Mouse (Mus musculus): ENCODE measurements around the gene Nek6. TPM values are rescaled to one million over a fixed set of nuclear protein-coding genes. Genes with fewer than 3 reads are reported as not detected.
A peak's percentile ranks its signal among the peaks of the same experiment; 100 is the strongest.

Nek6 gene
- polyA plus RNA-seq, 1 experiment: 25.6 TPM

- H3K4me3 ChIP-seq: no peak overlapping the region
- TF ChIP-seq MYOD1 (IDR thresholded peaks at IDR 0.05; ENCODE audit: control insufficient read depth in 1 of 3, insufficient read length in 2 of 3, low read depth in 2 of 3) (no peak), E2F4 (IDR thresholded peaks at IDR 0.05; ENCODE audit: insufficient read depth) (no peak), POLR2A (IDR thresholded peaks at IDR 0.05; ENCODE audit: insufficient read length, low read depth) (no peak), USF1 (IDR thresholded peaks at IDR 0.05; ENCODE audit: low read depth) (no peak), POLR2AphosphoS2 (IDR thresholded peaks at IDR 0.05; ENCODE audit: insufficient read length, low read depth) (no peak), MAX (IDR thresholded peaks at IDR 0.05; ENCODE audit: low read depth) (no peak), REST (IDR thresholded peaks at IDR 0.05; ENCODE audit: insufficient read depth, insufficient read length) (no peak), TCF12 (IDR thresholded peaks at IDR 0.05; ENCODE audit: insufficient read depth, poor library complexity, severe bottlenecking) (no peak), SRF (IDR thresholded peaks at IDR 0.05; ENCODE audit: control insufficient read depth, insufficient read length, low read depth) (no peak), MYOG (IDR thresholded peaks at IDR 0.05; ENCODE audit: control insufficient read depth in 1 of 3, insufficient read depth in 1 of 3, insufficient read length in 2 of 3, low read depth in 2 of 3) (no peak), TCF3 (IDR thresholded peaks at IDR 0.05; ENCODE audit: insufficient read length, low read depth) (no peak), CEBPB (IDR thresholded peaks at IDR 0.05; ENCODE audit: insufficient read depth, poor library complexity, severe bottlenecking) (no peak)
- no peak overlapping the region for H3ac ChIP-seq (ENCODE audit: control insufficient read depth, insufficient read length)
- H3K4me2 ChIP-seq (ENCODE audit: low read depth): peak overlapping the region; percentile 41
- H3K27me3 ChIP-seq (ENCODE audit: control insufficient read depth, insufficient read depth, insufficient read length): no peaks in the 10 kb centered on the region
- no peaks in the 10 kb centered on the region for H3K36me3 ChIP-seq (ENCODE audit: control insufficient read depth, insufficient read depth)
- H3K79me2 ChIP-seq (ENCODE audit: control insufficient read depth, insufficient read depth): peaks cover 30% of the 10 kb centered on the region
Observed at GRCm38 (mm10) chr2:38533767-38534166, 22.3 kb downstream of the Nek6 start.

- no peak overlapping the region for H3ac ChIP-seq (ENCODE audit: control insufficient read depth, insufficient read length)
- no peaks in the 10 kb centered on the region for H3K27me3 ChIP-seq (ENCODE audit: control insufficient read depth, insufficient read depth, insufficient read length)
- no peak overlapping the region for H3K4me2 ChIP-seq (ENCODE audit: low read depth)
- no peak overlapping the region for H3K4me3 ChIP-seq
- H3K79me2 ChIP-seq (ENCODE audit: control insufficient read depth, insufficient read depth): peaks cover 24% of the 10 kb centered on the region
- TF ChIP-seq CEBPB (IDR thresholded peaks at IDR 0.05; ENCODE audit: insufficient read depth, poor library complexity, severe bottlenecking) (no peak), MAX (IDR thresholded peaks at IDR 0.05; ENCODE audit: low read depth) (no peak), E2F4 (IDR thresholded peaks at IDR 0.05; ENCODE audit: insufficient read depth) (no peak), USF1 (IDR thresholded peaks at IDR 0.05; ENCODE audit: low read depth) (no peak), SRF (IDR thresholded peaks at IDR 0.05; ENCODE audit: control insufficient read depth, insufficient read length, low read depth) (no peak), MYOG (IDR thresholded peaks at IDR 0.05; ENCODE audit: control insufficient read depth in 1 of 3, insufficient read depth in 1 of 3, insufficient read length in 2 of 3, low read depth in 2 of 3) (no peak), POLR2A (IDR thresholded peaks at IDR 0.05; ENCODE audit: insufficient read length, low read depth) (no peak), REST (IDR thresholded peaks at IDR 0.05; ENCODE audit: insufficient read depth, insufficient read length) (no peak), MYOD1 (IDR thresholded peaks at IDR 0.05; ENCODE audit: control insufficient read depth in 1 of 3, insufficient read length in 2 of 3, low read depth in 2 of 3) (no peak), TCF12 (IDR thresholded peaks at IDR 0.05; ENCODE audit: insufficient read depth, poor library complexity, severe bottlenecking) (no peak), POLR2AphosphoS2 (IDR thresholded peaks at IDR 0.05; ENCODE audit: insufficient read length, low read depth) (no peak)
- H3K36me3 ChIP-seq (ENCODE audit: control insufficient read depth, insufficient read depth): no peaks in the 10 kb centered on the region
Observed at GRCm38 (mm10) chr2:38534241-38534940, 22.9 kb downstream of the Nek6 start.

GRCm38 (mm10) chr2:38535051-38535450, 23.6 kb downstream of the Nek6 start:
- Histone ChIP-seq H3ac (ENCODE audit: control insufficient read depth, insufficient read length) (no peak overlapping the region), H3K4me3 (no peak overlapping the region), H3K79me2 (ENCODE audit: control insufficient read depth, insufficient read depth) (peaks cover 18% of the 10 kb centered on the region), H3K36me3 (ENCODE audit: control insufficient read depth, insufficient read depth) (no peaks in the 10 kb centered on the region), H3K4me2 (ENCODE audit: low read depth) (no peak overlapping the region), H3K27me3 (ENCODE audit: control insufficient read depth, insufficient read depth, insufficient read length) (no peaks in the 10 kb centered on the region)
- no peak for TF ChIP-seq REST (IDR thresholded peaks at IDR 0.05; ENCODE audit: insufficient read depth, insufficient read length)
- no peak for TF ChIP-seq POLR2A (IDR thresholded peaks at IDR 0.05; ENCODE audit: insufficient read length, low read depth)
- no peak for TF ChIP-seq USF1 (IDR thresholded peaks at IDR 0.05; ENCODE audit: low read depth)
- no peak for TF ChIP-seq TCF12 (IDR thresholded peaks at IDR 0.05; ENCODE audit: insufficient read depth, poor library complexity, severe bottlenecking)
- TF ChIP-seq MYOD1 (IDR thresholded peaks at IDR 0.05; ENCODE audit: control insufficient read depth in 1 of 3, insufficient read length in 2 of 3, low read depth in 2 of 3): no peak
- no peak for TF ChIP-seq SRF (IDR thresholded peaks at IDR 0.05; ENCODE audit: control insufficient read depth, insufficient read length, low read depth)
- TF ChIP-seq POLR2AphosphoS2 (IDR thresholded peaks at IDR 0.05; ENCODE audit: insufficient read length, low read depth): no peak
- TF ChIP-seq TCF3 (IDR thresholded peaks at IDR 0.05; ENCODE audit: insufficient read length, low read depth): no peak
- TF ChIP-seq MYOG (IDR thresholded peaks at IDR 0.05; ENCODE audit: control insufficient read depth in 1 of 3, insufficient read depth in 1 of 3, insufficient read length in 2 of 3, low read depth in 2 of 3): no peak
- TF ChIP-seq CEBPB (IDR thresholded peaks at IDR 0.05; ENCODE audit: insufficient read depth, poor library complexity, severe bottlenecking): no peak
- TF ChIP-seq E2F4 (IDR thresholded peaks at IDR 0.05; ENCODE audit: insufficient read depth): no peak
- no peak for TF ChIP-seq MAX (IDR thresholded peaks at IDR 0.05; ENCODE audit: low read depth)

GRCm38 (mm10) chr2:38535521-38536220, 24.2 kb downstream of the Nek6 start:
- Histone ChIP-seq H3K4me2 (ENCODE audit: low read depth) (peak overlapping the region; percentile 59), H3K4me3 (no peak overlapping the region), H3K27me3 (ENCODE audit: control insufficient read depth, insufficient read depth, insufficient read length) (no peaks in the 10 kb centered on the region), H3ac (ENCODE audit: control insufficient read depth, insufficient read length) (no peak overlapping the region), H3K79me2 (ENCODE audit: control insufficient read depth, insufficient read depth) (peaks cover 12% of the 10 kb centered on the region), H3K36me3 (ENCODE audit: control insufficient read depth, insufficient read depth) (no peaks in the 10 kb centered on the region)
- no peak for TF ChIP-seq E2F4 (IDR thresholded peaks at IDR 0.05; ENCODE audit: insufficient read depth)
- TF ChIP-seq MYOD1 (IDR thresholded peaks at IDR 0.05; ENCODE audit: control insufficient read depth in 1 of 3, insufficient read length in 2 of 3, low read depth in 2 of 3): peak in 2 of 3 experiments; percentile 10 to 26

Data from myocyte (in vitro differentiated cells).